Mouse (Mus musculus): ENCODE data around the gene Cldn20. TPM values are rescaled to one million over a fixed set of nuclear protein-coding genes. Genes with fewer than 3 reads are reported as not detected.

Gene Cldn20
- polyA plus RNA-seq, 1 experiment from 2014 or later: 0.72 TPM

Other genes with a start within 250 kb of the Cldn20 start
- 37.2 and 51.0 TPM in 2 replicates for gene Tiam2, start 206.0 kb upstream of the Cldn20 start, polyA plus RNA-seq (2015; fragmentation: Nextera tagmentation; extraction: Ambion mirVana)
- 16.0 and 17.8 TPM in 2 replicates for gene Tfb1m, start 25.2 kb downstream of the Cldn20 start, polyA plus RNA-seq (2015; fragmentation: Nextera tagmentation; extraction: Ambion mirVana)
- gene Nox3, start 163.7 kb downstream of the Cldn20 start, polyA plus RNA-seq (2015; fragmentation: Nextera tagmentation; extraction: Ambion mirVana): not detected in 2 replicates